Mouse (Mus musculus): ENCODE measurements at regions not wholly inside any gene's neighbourhood (a gene's known extent, or its start where the extent isn't known, plus 50 kb on each side); places are given as distances from the start of the nearest gene placed in this dataset.

- TF ChIP-seq MAFK (IDR thresholded peaks at IDR 0.05; ENCODE audit: insufficient read depth, low read depth, low read length): no peak
- TF ChIP-seq ZNF384 (IDR thresholded peaks at IDR 0.05; ENCODE audit: low read depth, low read length): no peak
- no peak for TF ChIP-seq ZC3H11A (IDR thresholded peaks at IDR 0.05; ENCODE audit: borderline replicate concordance, low read depth, low read length)
These were observed 68.0 kb upstream of the Lmcd1 start for GRCm38 (mm10) chr6:112205420-112205995.

Data from ES-E14 (cell line).